Mouse (Mus musculus) E14TG2a.4 (cell line): ENCODE data around the gene D1Ertd622e.

Experiments used
- CTCF ChIP-seq: conservative IDR thresholded peaks from 2 replicates; pipeline ENCODE4 v1.5.1; 2014; ENCODE audit warnings: low read length
- POU5F1 ChIP-seq: IDR thresholded peaks from 2 replicates; pipeline ENCODE4 v1.6.1; 2014; ENCODE audit warnings: low read length, borderline replicate concordance

GRCm38 (mm10) chr1:97628016-97628415 is 33.9 kb downstream of the D1Ertd622e start:
- TF ChIP-seq CTCF, result no peak
- no peak for TF ChIP-seq POU5F1
